Comparison of ENCODE assay signal across 9 mouse cellular contexts in genomic region chr2:146061421-146062300, GRCm38 (mm10).
DNase-seq lines count a peak whose midpoint lies in the region; ATAC-seq and TF ChIP-seq lines count a peak whose summit lies in the region.
"Had no signal": no experiment of that assay in that cellular context is flagged by ENCODE, and none has a peak within 500 bp of the region (broad histone marks: within the 10 kb centered on the region; RNA-seq: fewer than 3 reads in every experiment).

No protein-coding gene starts in this region.

- ATAC-seq in heart, embryonic 11.5 days (replicated peaks; ENCODE audit: insufficient number of reproducible peaks, low FRiP score, low TSS enrichment), result no peak
- peak; percentile 24; the same call in 1 of the 2 replicates for ATAC-seq in forebrain, postnatal 0 days
- peak; percentile 43; the same call in 1 of the 2 replicates for ATAC-seq in midbrain, embryonic 13.5 days

- H3K4me2 ChIP-seq in heart, embryonic 11.5 days, result no peak overlapping the region
- peak overlapping the region; percentile 59; the same call in 1 of the 2 replicates for H3K4me2 ChIP-seq in CH12.LX (ENCODE audit: insufficient read depth, low read depth, poor library complexity, severe bottlenecking)
- peak overlapping the region; percentile 35; the same call in 1 of the 2 replicates for H3K4me2 ChIP-seq in forebrain, postnatal 0 days (ENCODE audit: low read depth)
- peak overlapping the region; percentile 41 for H3K4me2 ChIP-seq in midbrain, embryonic 13.5 days (replicated peaks)

- in situ Hi-C loops in CH12.LX (cut with MboI; ENCODE audit: low pct_ligation_motif_present, low pct_unique_long_range_greater_than_20kb, low sequenced_read_pairs), result no loop called here

- no peak overlapping the region for H3K27ac ChIP-seq in heart, embryonic 11.5 days (ENCODE audit: low read depth, low read length)
- H3K27ac ChIP-seq in CH12.LX (ENCODE audit: insufficient read depth, low read depth), result no peak overlapping the region
- H3K27ac ChIP-seq in forebrain, postnatal 0 days (ENCODE audit: low read depth, low read length), result no peak overlapping the region
- H3K27ac ChIP-seq in midbrain, embryonic 13.5 days, result peak overlapping the region; percentile 76
- H3K27ac ChIP-seq: embryonic facial prominence, embryonic 12.5 days had no signal

- TF ChIP-seq EP300 in CH12.LX (IDR thresholded peaks at IDR 0.05; ENCODE audit: low read length), result no peak

- H3K27me3 ChIP-seq in heart, embryonic 11.5 days (ENCODE audit: control insufficient read depth, insufficient read depth, low read length), result no peaks in the 10 kb centered on the region
- H3K27me3 ChIP-seq in CH12.LX (replicated peaks), result no peaks in the 10 kb centered on the region
- no peaks in the 10 kb centered on the region for H3K27me3 ChIP-seq in forebrain, postnatal 0 days (ENCODE audit: insufficient read depth, low read length)
- H3K27me3 ChIP-seq in midbrain, embryonic 13.5 days, result no peaks in the 10 kb centered on the region
- H3K27me3 ChIP-seq: embryonic facial prominence, embryonic 12.5 days had no signal

- H3K9ac ChIP-seq in heart, embryonic 11.5 days (ENCODE audit: low read depth, low read length), result no peak overlapping the region
- H3K9ac ChIP-seq in CH12.LX (ENCODE audit: insufficient read depth, low read depth), result no peak overlapping the region
- H3K9ac ChIP-seq in forebrain, postnatal 0 days, result no peak overlapping the region
- H3K9ac ChIP-seq in midbrain, embryonic 13.5 days (replicated peaks), result no peak overlapping the region
- H3K9ac ChIP-seq: embryonic facial prominence, embryonic 12.5 days had no signal

- H3K36me3 ChIP-seq in heart, embryonic 11.5 days (ENCODE audit: control insufficient read depth, insufficient read depth, low read length), result no peaks in the 10 kb centered on the region
- no peaks in the 10 kb centered on the region for H3K36me3 ChIP-seq in CH12.LX (replicated peaks in 1 of 2; ENCODE audit: control insufficient read depth in 1 of 2, insufficient read depth in 1 of 2, low read length in 1 of 2)
- H3K36me3 ChIP-seq in forebrain, postnatal 0 days (ENCODE audit: insufficient read depth), result no peaks in the 10 kb centered on the region
- no peaks in the 10 kb centered on the region for H3K36me3 ChIP-seq in midbrain, embryonic 13.5 days
- H3K36me3 ChIP-seq: embryonic facial prominence, embryonic 12.5 days had no signal

- 72% methylated on average over 16 of the region's 16 CpGs for WGBS in heart, embryonic 11.5 days (ENCODE audit: insufficient replicate concordance)
- WGBS in forebrain, postnatal 0 days, result 23% methylated on average over 16 of the region's 16 CpGs
- 32% methylated on average over 16 of the region's 16 CpGs for WGBS in midbrain, embryonic 13.5 days

- H3K4me3 ChIP-seq in heart, embryonic 11.5 days (ENCODE audit: low read depth, low read length), result no peak overlapping the region
- H3K4me3 ChIP-seq in CH12.LX (replicated peaks in 1 of 3; ENCODE audit: low read depth in 2 of 3, low read length in 2 of 3, poor library complexity in 1 of 3), result no peak overlapping the region
- 0 out of 2 replicates have a peak overlapping the region, but pooled peaks have one; percentile 0 for H3K4me3 ChIP-seq in forebrain, postnatal 0 days (ENCODE audit: low read depth, low read length)
- H3K4me3 ChIP-seq in midbrain, embryonic 13.5 days (replicated peaks), result no peak overlapping the region
- H3K4me3 ChIP-seq: embryonic facial prominence, embryonic 12.5 days had no signal

- no peaks in the 10 kb centered on the region for H3K79me2 ChIP-seq in CH12.LX (replicated peaks; ENCODE audit: control insufficient read depth, extremely low read depth, insufficient read depth, poor library complexity, severe bottlenecking)

- no peak for TF ChIP-seq RAD21 in CH12.LX (IDR thresholded peaks at IDR 0.05; ENCODE audit: low read depth, low read length)

- H3K9me3 ChIP-seq in heart, embryonic 11.5 days (replicated peaks; ENCODE audit: control insufficient read depth, low read length), result no peaks in the 10 kb centered on the region
- no peaks in the 10 kb centered on the region for H3K9me3 ChIP-seq in CH12.LX (replicated peaks; ENCODE audit: low read length)
- H3K9me3 ChIP-seq in forebrain, postnatal 0 days (ENCODE audit: low read length), result no peaks in the 10 kb centered on the region
- H3K9me3 ChIP-seq in midbrain, embryonic 13.5 days, result no peaks in the 10 kb centered on the region
- H3K9me3 ChIP-seq: embryonic facial prominence, embryonic 12.5 days had no signal

- no peak for TF ChIP-seq CTCF in CH12.LX (conservative IDR thresholded peaks at IDR 0.05 in 1 of 2, IDR thresholded peaks at IDR 0.05 in 1 of 2; ENCODE audit: low read depth in 2 of 2, low read length in 2 of 2)
- no peak for TF ChIP-seq CTCF in forebrain, postnatal 0 days (IDR thresholded peaks at IDR 0.05; ENCODE audit: low read depth)

- dilution Hi-C loops in CH12.LX (cut with MboI; ENCODE audit: extremely low pct_ligation_motif_present, extremely low pct_unique_long_range_greater_than_20kb, low sequenced_read_pairs), result no loop called here

- no peak for TF ChIP-seq POLR2A in CH12.LX (IDR thresholded peaks at IDR 0.05; ENCODE audit: low read depth, low read length)

- H3K4me1 ChIP-seq in heart, embryonic 11.5 days (ENCODE audit: control insufficient read depth, insufficient read depth, low read length), result 0 out of 2 replicates have a peak, but pooled peaks cover 3% of the 10 kb centered on the region
- no peaks in the 10 kb centered on the region for H3K4me1 ChIP-seq in CH12.LX (ENCODE audit: control insufficient read depth in 1 of 2, insufficient read depth in 2 of 2)
- peaks cover 17% of the 10 kb centered on the region for H3K4me1 ChIP-seq in forebrain, postnatal 0 days (ENCODE audit: insufficient read depth)
- H3K4me1 ChIP-seq in midbrain, embryonic 13.5 days (replicated peaks), result peaks cover 42% of the 10 kb centered on the region

- DNase-seq in heart, adult 11 months, result peak; percentile 41
- no peak for DNase-seq in CH12.LX (ENCODE audit: extremely low read depth)
- no peak for DNase-seq in forebrain, postnatal 0 days
- DNase-seq in adrenal gland, postnatal 10 days, result no peak
- DNase-seq in thymus, postnatal 4 days, result no peak
- DNase-seq in cerebellum, postnatal 25 days, result no peak

TF ChIP-seq in CH12.LX, 34 proteins besides CTCF, POLR2A, EP300 and RAD21:
- TF ChIP-seq UBTF (IDR thresholded peaks at IDR 0.05; ENCODE audit: low read depth, low read length) (no peak), SMC3 (IDR thresholded peaks at IDR 0.05; ENCODE audit: low read depth, low read length) (no peak), KAT2A (IDR thresholded peaks at IDR 0.05; ENCODE audit: insufficient replicate concordance, low read length) (no peak), PAX5 (IDR thresholded peaks at IDR 0.05; ENCODE audit: low read length) (no peak)
